Comparison of ENCODE assay signal across 8 mouse cellular contexts in genomic region chr8:126979091-126979920, GRCm38 (mm10). TPM values are rescaled to one million over a fixed set of nuclear protein-coding genes. Genes with fewer than 3 reads are reported as not detected.
DNase-seq lines count a peak whose midpoint lies in the region; ATAC-seq lines count a peak whose summit lies in the region.

No protein-coding gene starts in this region.

- no peak overlapping the region for H3K27ac ChIP-seq in heart, embryonic 11.5 days (ENCODE audit: low read depth, low read length)
- H3K27ac ChIP-seq in liver, embryonic 13.5 days = no peak overlapping the region
- H3K27ac ChIP-seq in neural tube, embryonic 14.5 days (ENCODE audit: low read depth, low read length) = no peak overlapping the region

- DNase-seq in adrenal gland, postnatal 10 days = peak; percentile 51
- DNase-seq in adrenal gland, postnatal 25 days = no peak
- peak; percentile 70 for DNase-seq in adipocyte (ENCODE audit: low spot score)
- no peak for DNase-seq in liver, embryonic 13.5 days
- no peak for DNase-seq in spleen, postnatal 4 days (ENCODE audit: low spot score in 2 of 2)
- no peak for DNase-seq in left cerebral cortex, postnatal 25 days (ENCODE audit: low spot score in 2 of 2)

- H3K36me3 ChIP-seq in heart, embryonic 11.5 days (ENCODE audit: control insufficient read depth, insufficient read depth, low read length) = no peaks in the 10 kb centered on the region
- H3K36me3 ChIP-seq in liver, embryonic 13.5 days = no peaks in the 10 kb centered on the region
- no peaks in the 10 kb centered on the region for H3K36me3 ChIP-seq in neural tube, embryonic 14.5 days (ENCODE audit: control insufficient read depth, insufficient read depth, low read length)

- H3K9me3 ChIP-seq in heart, embryonic 11.5 days (replicated peaks; ENCODE audit: control insufficient read depth, low read length) = no peaks in the 10 kb centered on the region
- no peaks in the 10 kb centered on the region for H3K9me3 ChIP-seq in liver, embryonic 13.5 days (replicated peaks)
- no peaks in the 10 kb centered on the region for H3K9me3 ChIP-seq in neural tube, embryonic 14.5 days (ENCODE audit: control insufficient read depth, low read length)

- ATAC-seq in heart, embryonic 11.5 days (replicated peaks; ENCODE audit: insufficient number of reproducible peaks, low FRiP score, low TSS enrichment) = no peak
- no peak for ATAC-seq in liver, embryonic 13.5 days (ENCODE audit: low read depth)
- no peak for ATAC-seq in neural tube, embryonic 14.5 days (ENCODE audit: low read depth)

- H3K9ac ChIP-seq in heart, embryonic 11.5 days (ENCODE audit: low read depth, low read length) = no peak overlapping the region
- no peak overlapping the region for H3K9ac ChIP-seq in liver, embryonic 13.5 days
- no peak overlapping the region for H3K9ac ChIP-seq in neural tube, embryonic 14.5 days (replicated peaks; ENCODE audit: low read depth, low read length)

- intact Hi-C loops in left cerebral cortex, postnatal 25 days (cut with DNase I) = no loop called here

- peak overlapping the region; percentile 65 for H3K4me2 ChIP-seq in heart, embryonic 11.5 days
- peak overlapping the region; percentile 51 for H3K4me2 ChIP-seq in liver, embryonic 13.5 days
- peak overlapping the region; percentile 4; the same call in 1 of the 2 replicates for H3K4me2 ChIP-seq in neural tube, embryonic 14.5 days (ENCODE audit: low read depth, low read length)

- peaks cover 3% of the 10 kb centered on the region; the same call in 1 of the 2 replicates for H3K27me3 ChIP-seq in heart, embryonic 11.5 days (ENCODE audit: control insufficient read depth, insufficient read depth, low read length)
- H3K27me3 ChIP-seq in liver, embryonic 13.5 days = peaks cover 19% of the 10 kb centered on the region
- H3K27me3 ChIP-seq in neural tube, embryonic 14.5 days (ENCODE audit: control insufficient read depth, insufficient read depth, low read length) = no peaks in the 10 kb centered on the region; the same call in 1 of the 2 replicates

- WGBS in heart, embryonic 11.5 days (ENCODE audit: insufficient replicate concordance) = 21% methylated on average over 27 of the region's 27 CpGs
- 19% methylated on average over 27 of the region's 27 CpGs for WGBS in liver, embryonic 13.5 days (ENCODE audit: insufficient replicate concordance)
- 25% methylated on average over 27 of the region's 27 CpGs for WGBS in neural tube, embryonic 14.5 days

- no peaks in the 10 kb centered on the region for H3K4me1 ChIP-seq in heart, embryonic 11.5 days (ENCODE audit: control insufficient read depth, insufficient read depth, low read length)
- H3K4me1 ChIP-seq in liver, embryonic 13.5 days (replicated peaks) = peaks cover 12% of the 10 kb centered on the region
- H3K4me1 ChIP-seq in neural tube, embryonic 14.5 days (ENCODE audit: control insufficient read depth, insufficient read depth, low read length) = no peaks in the 10 kb centered on the region

- peak overlapping the region; percentile 41 for H3K4me3 ChIP-seq in heart, embryonic 11.5 days (ENCODE audit: low read depth, low read length)
- peak overlapping the region; percentile 27 for H3K4me3 ChIP-seq in liver, embryonic 13.5 days (replicated peaks)
- peak overlapping the region; percentile 11; the same call in 1 of the 2 replicates for H3K4me3 ChIP-seq in neural tube, embryonic 14.5 days (ENCODE audit: low read depth, low read length)

RNA-seq across cellular contexts. Expression of gene Rbm34, which starts 8.4 kb away (rescaled TPM):
- total RNA-seq in adrenal gland, postnatal 10 days (2021) = 10 to 100 TPM; 14.2 to 15.3 TPM
- 13.0 and 15.4 TPM in 2 replicates for total RNA-seq in adrenal gland, postnatal 25 days (2021)
- polyA plus RNA-seq in heart, embryonic 11.5 days (2014; fragmentation: Nextera tagmentation; extraction: Ambion mirVana) = 15.6 and 16.0 TPM in 2 replicates
- polyA plus RNA-seq in liver, embryonic 13.5 days (2015; fragmentation: Nextera tagmentation; extraction: Ambion mirVana) = 16.5 and 19.2 TPM in 2 replicates
- 25.4 and 26.4 TPM in 2 replicates for polyA plus RNA-seq in neural tube, embryonic 14.5 days (2014; fragmentation: Nextera tagmentation; extraction: Ambion mirVana)
- total RNA-seq in left cerebral cortex, postnatal 25 days (2021) = 10 to 100 TPM; 13.2 to 14.2 TPM

RNA-seq across cellular contexts. Expression of gene Tomm20, which starts 33.7 kb away (rescaled TPM):
- 100 to 1,000 TPM; 157 to 187 TPM for total RNA-seq in adrenal gland, postnatal 10 days (2021)
- 162 and 189 TPM in 2 replicates for total RNA-seq in adrenal gland, postnatal 25 days (2021)
- 237 and 242 TPM in 2 replicates for polyA plus RNA-seq in heart, embryonic 11.5 days (2014; fragmentation: Nextera tagmentation; extraction: Ambion mirVana)
- polyA plus RNA-seq in liver, embryonic 13.5 days (2015; fragmentation: Nextera tagmentation; extraction: Ambion mirVana) = 202 and 204 TPM in 2 replicates
- polyA plus RNA-seq in neural tube, embryonic 14.5 days (2014; fragmentation: Nextera tagmentation; extraction: Ambion mirVana) = 219 and 222 TPM in 2 replicates
- total RNA-seq in left cerebral cortex, postnatal 25 days (2021) = 100 to 1,000 TPM; 174 to 189 TPM

Comparison
In these comparisons a context has a peak if more than half of its experiments do, and no peak if none do; other contexts are left out.
1. DNase-seq: peak in adrenal gland, postnatal 10 days (single experiment) and adipocyte (single experiment); none in adrenal gland, postnatal 25 days (single experiment), liver, embryonic 13.5 days (single experiment), spleen, postnatal 4 days (0 of 2) and left cerebral cortex, postnatal 25 days (0 of 2).
2. H3K4me2 ChIP-seq: peak in every context shown above with its lines; median percentile 65 in heart, embryonic 11.5 days; 51 in liver, embryonic 13.5 days; 4 in neural tube, embryonic 14.5 days.
3. Peak in every context shown above with its lines, with median percentiles within 50 percentile points of each other: H3K4me3 ChIP-seq.